Mouse (Mus musculus): ENCODE measurements at regions not wholly inside any gene's neighbourhood (a gene's known extent, or its start where the extent isn't known, plus 50 kb on each side); places are given as distances from the start of the nearest gene placed in this dataset.

- 38% methylated on average over 34 of the region's 34 CpGs for WGBS
- H3K27ac ChIP-seq (ENCODE audit: insufficient read depth, low read depth, low read length): no peak overlapping the region; the same call in 1 of the 2 replicates
- TF ChIP-seq POLR2A (IDR thresholded peaks at IDR 0.05; ENCODE audit: insufficient read depth, low read depth, low read length) (peak; percentile 40; the same call in 1 of the 2 replicates), CTCF (IDR thresholded peaks at IDR 0.05; ENCODE audit: insufficient read depth, low read depth, low read length) (no peak)
- peak overlapping the region; percentile 71 for H3K4me3 ChIP-seq (ENCODE audit: insufficient read depth, low read depth, low read length)
- no peaks in the 10 kb centered on the region for H3K4me1 ChIP-seq (ENCODE audit: control insufficient read depth, insufficient read depth, low read length)
Observed at GRCm38 (mm10) chr7:31208237-31209054, 52.8 kb upstream of the Gramd1a start.

DNA sequence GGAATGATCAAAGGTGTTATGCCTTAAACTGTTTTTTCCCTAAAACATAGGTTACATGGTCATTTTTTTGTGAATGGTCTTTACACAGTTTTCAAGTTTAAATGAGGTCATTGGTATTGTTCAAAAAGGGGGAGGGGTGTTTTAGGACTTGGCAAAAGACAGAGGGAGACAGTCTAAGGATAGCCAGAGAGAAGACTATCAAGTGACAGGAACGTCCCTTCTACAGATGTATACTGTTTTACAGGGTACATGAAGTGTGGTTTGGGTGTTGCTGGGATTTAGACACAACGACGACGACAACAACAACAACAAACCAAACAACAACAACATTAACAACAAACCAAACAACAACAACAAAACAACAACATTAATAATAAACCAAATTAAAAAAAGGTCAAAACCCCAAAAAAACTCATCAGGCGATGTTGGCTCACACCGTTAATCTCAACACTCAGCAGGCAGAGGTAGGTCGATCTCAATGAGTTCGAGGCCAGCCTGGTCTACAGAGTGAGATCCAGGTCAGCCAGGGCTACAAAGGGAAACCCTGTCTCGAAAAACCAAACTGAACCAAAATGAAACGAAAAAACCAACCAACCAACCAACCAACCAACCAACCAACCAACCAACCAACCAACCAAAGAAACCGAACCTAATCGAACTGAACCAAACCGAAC lies 52.0 kb upstream of the Gramd1a start:
- H3K27ac ChIP-seq (ENCODE audit: insufficient read depth, low read depth, low read length): no peak overlapping the region
- 69% methylated on average over 13 of the region's 13 CpGs for WGBS
- no peak for TF ChIP-seq CTCF (IDR thresholded peaks at IDR 0.05; ENCODE audit: insufficient read depth, low read depth, low read length)
- H3K4me1 ChIP-seq (ENCODE audit: control insufficient read depth, insufficient read depth, low read length): no peaks in the 10 kb centered on the region
- H3K4me3 ChIP-seq (ENCODE audit: insufficient read depth, low read depth, low read length): peak overlapping the region; percentile 71

All from olfactory bulb, adult 2 months (tissue).